Mouse (Mus musculus) left cerebral cortex, adult 2 months (tissue): ENCODE measurements around the gene Lamb3. TPM values are rescaled to one million over a fixed set of nuclear protein-coding genes. Genes with fewer than 3 reads are reported as not detected.

Source experiments
- DNase-seq, 2 experiments: peaks; one replicate each; pipeline ENCODE4 v3.0.0; 2021 to 2022; ENCODE audit warnings: low spot score in 2 of 2, mixed read lengths in 1 of 2; ENCODE audit errors: extremely low spot score in 1 of 2
- H3K27ac ChIP-seq: fragments of 200-600 bp; 2 replicates; pipeline ENCODE4 v1.8.1; 2022
- H3K4me3 ChIP-seq: fragments of 200-600 bp; 2 replicates; pipeline ENCODE4 v1.8.1; 2022
- CTCF ChIP-seq: fragments of 200-600 bp; IDR thresholded peaks from 2 replicates; pipeline ENCODE4 v1.8.1; 2022; ENCODE audit warnings: antibody characterized with exemption, mild to moderate bottlenecking, moderate library complexity
- intact Hi-C: fragments of 180-260 bp; cut with DNase I; formaldehyde crosslinking; loops from one replicate; pipeline ENCODE4 v1.15.1; 2025
- long read RNA-seq, 2 experiments: library from polyadenylated mRNA; stranded (forward); transcript quantifications; one replicate each; pipeline ENCODE4 v2.0.0; 2021; ENCODE audit warnings: borderline mapping rate in 2 of 2
- total RNA-seq, 2 experiments: library from RNA; stranded (reverse); gene quantifications; 2 replicates each; pipeline ENCODE4 v1.2.3; 2021

Gene Lamb3
- 1 to 10 TPM in 1 of 2 experiments, under 1 TPM in 1; 0.97 to 1.1 TPM for total RNA-seq
- long read RNA-seq, experiment 1, partial matches to known transcripts: 1 of 1 reads
- long read RNA-seq, experiment 1, other reads (novel, unspliced or antisense): 0 of 1 reads
- long read RNA-seq, experiment 2, partial matches to known transcripts: 4 of 7 reads
- long read RNA-seq, experiment 2, other reads (novel, unspliced or antisense): 3 of 7 reads

DNA sequence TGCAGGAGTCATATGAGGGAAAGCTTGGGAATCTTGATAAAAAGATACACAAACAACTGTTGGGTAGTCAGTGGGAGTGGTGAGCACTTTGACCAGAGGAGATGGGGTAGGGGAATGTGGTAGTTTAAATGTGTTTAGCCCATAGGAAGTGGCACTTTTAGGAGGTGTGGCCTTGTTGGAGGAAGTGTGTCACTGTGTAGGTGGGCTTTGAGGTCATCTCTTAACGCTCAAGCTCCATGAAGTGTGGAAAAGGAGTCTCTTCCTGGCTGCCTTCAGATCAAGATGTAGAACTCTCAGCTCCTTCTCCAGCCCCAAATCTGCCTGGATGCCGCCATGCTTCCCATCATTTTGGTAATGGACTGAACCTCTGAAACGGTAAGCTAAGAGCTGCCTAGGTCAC, at the start of gene Lamb3:
TSS of gene Lamb3 (plus strand) at position 197 of the 400 bp plus-strand sequence.
- no peak for TF ChIP-seq CTCF
- no peak for DNase-seq
- Histone ChIP-seq H3K4me3 (no peak within 1 kb of the TSS), H3K27ac (no peak within 1 kb of the TSS)
- intact Hi-C loops: no loop called here

DNA sequence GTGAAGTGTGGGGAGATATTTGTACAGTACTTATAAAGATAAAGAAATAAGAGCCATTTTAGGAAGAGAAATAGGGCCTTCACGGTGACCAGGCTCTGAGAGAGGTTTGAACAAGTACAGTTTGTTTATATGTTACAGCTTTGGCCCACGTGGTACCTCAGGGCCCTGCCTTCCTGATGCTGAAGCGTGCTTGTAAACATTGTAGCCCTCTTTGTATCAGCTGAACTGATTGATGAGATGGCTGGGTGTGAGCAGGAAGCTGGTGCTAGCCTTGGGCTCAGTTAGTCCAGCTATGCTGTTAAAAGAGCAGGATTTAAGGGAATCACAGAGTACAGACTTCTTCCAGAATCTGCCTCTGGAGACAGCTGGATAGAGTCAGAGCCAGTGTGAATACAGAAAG, 48.3 kb upstream of the Lamb3 start:
- Histone ChIP-seq H3K4me3 (no peak overlapping the region), H3K27ac (no peak overlapping the region)
- no peak for DNase-seq
- no peak for TF ChIP-seq CTCF
- intact Hi-C loops: no loop called here

- Histone ChIP-seq H3K27ac (no peak overlapping the region), H3K4me3 (no peak overlapping the region)
- no peak for DNase-seq
- intact Hi-C loops: no loop called here
- TF ChIP-seq CTCF: no peak
Observed at GRCm38 (mm10) chr1:193159613-193160012, 47.9 kb upstream of the Lamb3 start.

GRCm38 (mm10) chr1:193160317-193161032, 47.0 kb upstream of the Lamb3 start:
- H3K27ac ChIP-seq: no peak overlapping the region
- no peak overlapping the region for H3K4me3 ChIP-seq
- DNase-seq: no peak
- intact Hi-C loops: no loop called here
- TF ChIP-seq CTCF: no peak

- intact Hi-C loops: no loop called here
- DNase-seq: no peak
- no peak within 1 kb of the TSS for H3K27ac ChIP-seq
- no peak within 1 kb of the TSS for H3K4me3 ChIP-seq
- no peak for TF ChIP-seq CTCF
Observed at GRCm38 (mm10) chr1:193167746-193168145, 39.8 kb upstream of the Lamb3 start, which contains the start of gene A130010J15Rik. Gene A130010J15Rik, plus strand, starts transcription at chr1:193168046.

GRCm38 (mm10) chr1:193169228-193169627, 38.3 kb upstream of the Lamb3 start:
- Histone ChIP-seq H3K27ac (no peak overlapping the region), H3K4me3 (no peak overlapping the region)
- DNase-seq: no peak
- TF ChIP-seq CTCF: no peak
- intact Hi-C loops: no loop called here

- TF ChIP-seq CTCF: no peak
- H3K27ac ChIP-seq: no peak overlapping the region
- DNase-seq: no peak
- intact Hi-C loops: no loop called here
- no peak overlapping the region for H3K4me3 ChIP-seq
Observed at GRCm38 (mm10) chr1:193169856-193170255, 37.6 kb upstream of the Lamb3 start.

GRCm38 (mm10) chr1:193172991-193173809, 34.3 kb upstream of the Lamb3 start:
- intact Hi-C loops: loop anchor here (1.0 kb wide), 1 partner anchor 43 kb away; the partner anchor contains the start of gene Diexf
- TF ChIP-seq CTCF: no peak; the same call in 1 of the 2 replicates
- peak; percentile 92 to 94 for DNase-seq
- Histone ChIP-seq H3K27ac (peak overlapping the region; percentile 92), H3K4me3 (peak overlapping the region; percentile 90)

- no peak for TF ChIP-seq CTCF
- peak overlapping the region; percentile 90 for H3K4me3 ChIP-seq
- H3K27ac ChIP-seq: peak overlapping the region; percentile 92
- intact Hi-C loops: loop anchor here (1.0 kb wide), 1 partner anchor 43 kb away; the partner anchor contains the start of gene Diexf
- DNase-seq: no peak
Observed at GRCm38 (mm10) chr1:193173810-193174129, 33.7 kb upstream of the Lamb3 start.

- Histone ChIP-seq H3K4me3 (no peak overlapping the region), H3K27ac (peak overlapping the region; percentile 92)
- intact Hi-C loops: no loop called here
- no peak for DNase-seq
- TF ChIP-seq CTCF: no peak
Observed at GRCm38 (mm10) chr1:193174143-193174733, 33.3 kb upstream of the Lamb3 start.

- DNase-seq: no peak
- H3K27ac ChIP-seq: no peak overlapping the region
- no peak overlapping the region for H3K4me3 ChIP-seq
- no peak for TF ChIP-seq CTCF
- intact Hi-C loops: no loop called here
Observed at GRCm38 (mm10) chr1:193181104-193181503, 26.4 kb upstream of the Lamb3 start.

- Histone ChIP-seq H3K4me3 (no peak overlapping the region), H3K27ac (no peak overlapping the region)
- TF ChIP-seq CTCF: no peak
- DNase-seq: no peak
- intact Hi-C loops: no loop called here
Observed at GRCm38 (mm10) chr1:193188257-193188656, 19.2 kb upstream of the Lamb3 start.
